Mouse (Mus musculus): ENCODE measurements around the gene Hist1h1c.

Gene Hist1h1c

DNA sequence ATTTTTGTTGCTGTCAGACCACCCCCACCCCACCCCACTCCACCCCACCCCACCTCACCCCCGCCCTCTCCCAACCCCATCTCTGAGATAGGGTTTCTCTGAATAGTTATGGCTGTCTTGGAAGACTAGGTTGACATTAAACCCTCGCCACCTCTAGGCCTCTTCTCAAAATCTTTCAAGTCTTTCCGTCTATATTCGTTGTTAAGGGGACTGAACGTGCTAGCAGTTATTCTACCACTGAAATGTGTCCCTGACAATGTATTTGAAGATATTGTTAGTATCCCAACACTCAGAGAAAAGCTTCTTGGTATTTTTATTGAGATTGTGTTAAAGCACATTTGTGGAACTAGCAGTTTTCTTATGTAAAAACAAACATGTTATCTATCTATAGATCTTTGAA lies 2.3 kb downstream of the Hist1h1c start:
- in situ Hi-C loops (cut with MboI; ENCODE audit: unreplicated experiment in 2 of 2) = loop anchor here (5.0 to 10.0 kb wide), 3 partner anchors 186 to 1704 kb away; partner anchors contain the start of genes Hist1h1d (in 2 of the 2), Hist1h4f (in 2 of the 2), Hist1h2ah (in 1 of the 2) and Hist1h2bk (in 1 of the 2)

DNA sequence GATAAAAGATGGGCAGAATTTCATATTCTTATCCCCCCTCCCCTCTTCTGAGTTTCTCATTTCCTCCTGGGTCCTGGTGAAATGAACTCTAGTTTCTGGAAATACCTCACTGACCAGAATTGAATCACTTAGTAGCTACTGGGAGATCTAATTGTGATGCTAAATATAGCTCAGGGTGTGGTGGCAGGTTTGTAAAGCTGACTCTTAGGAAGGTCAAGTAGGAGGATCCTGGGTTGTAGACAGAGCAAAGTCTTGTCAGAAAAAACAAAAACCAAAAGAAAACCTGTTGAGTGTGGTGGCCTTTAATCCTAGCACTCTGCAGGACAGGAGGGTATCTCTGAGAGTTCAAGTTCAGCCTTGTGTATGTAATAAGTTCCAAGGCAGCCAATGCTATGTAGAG lies 3.4 kb downstream of the Hist1h1c start:
- in situ Hi-C loops (cut with MboI; ENCODE audit: unreplicated experiment in 2 of 2) = loop anchor here (5.0 to 10.0 kb wide), 3 partner anchors 187 to 1705 kb away; partner anchors contain the start of genes Hist1h1d (in 2 of the 2), Hist1h4f (in 2 of the 2), Hist1h2ah (in 1 of the 2) and Hist1h2bk (in 1 of the 2)

DNA sequence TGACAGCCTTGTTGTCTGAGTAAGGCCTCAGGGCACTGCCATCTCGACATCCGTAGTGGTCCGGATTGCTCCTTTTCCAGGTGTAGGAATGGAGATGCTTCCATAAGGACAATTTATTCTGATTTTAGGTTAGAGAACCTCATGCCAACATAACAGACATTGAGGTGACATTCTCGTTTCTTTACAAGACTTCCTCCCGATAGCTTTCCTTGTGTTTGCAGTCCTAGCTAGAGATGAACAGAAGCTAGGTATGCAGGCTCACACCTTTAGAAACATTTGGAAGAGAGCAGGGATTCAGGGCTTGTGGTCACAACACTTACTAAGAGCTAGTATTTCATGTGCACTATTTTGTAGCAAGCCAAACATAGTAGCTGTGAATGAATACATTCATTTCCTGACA lies 4.6 kb downstream of the Hist1h1c start:
- in situ Hi-C loops (cut with MboI; ENCODE audit: unreplicated experiment in 2 of 2) = loop anchor here (5.0 to 10.0 kb wide), 3 partner anchors 188 to 1706 kb away; partner anchors contain the start of genes Hist1h1d (in 2 of the 2), Hist1h4f (in 2 of the 2), Hist1h2ah (in 1 of the 2) and Hist1h2bk (in 1 of the 2)

DNA sequence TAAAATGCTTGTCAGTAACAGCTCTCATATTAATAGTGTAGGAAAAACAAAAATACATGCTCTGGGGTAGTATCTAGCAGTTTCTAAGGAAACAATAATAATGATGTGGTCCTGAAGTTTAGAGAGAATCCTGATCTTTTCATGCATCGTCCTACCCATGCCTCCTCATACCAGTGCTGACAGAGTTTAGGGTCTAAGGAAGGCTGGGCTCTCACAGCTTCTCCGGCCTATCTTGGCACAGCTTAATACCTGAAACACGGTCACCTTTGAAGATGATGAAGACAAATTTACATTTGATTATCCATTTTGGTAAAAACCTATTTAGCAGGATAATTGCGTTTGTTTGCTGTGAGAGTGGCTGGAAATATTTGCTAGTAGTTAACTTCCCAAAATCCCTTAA lies 5.4 kb downstream of the Hist1h1c start:
- in situ Hi-C loops (cut with MboI; ENCODE audit: unreplicated experiment in 2 of 2) = loop anchor here (5.0 to 10.0 kb wide), 3 partner anchors 189 to 1707 kb away; partner anchors contain the start of genes Hist1h1d (in 2 of the 2), Hist1h4f (in 2 of the 2), Hist1h2ah (in 1 of the 2) and Hist1h2bk (in 1 of the 2)

DNA sequence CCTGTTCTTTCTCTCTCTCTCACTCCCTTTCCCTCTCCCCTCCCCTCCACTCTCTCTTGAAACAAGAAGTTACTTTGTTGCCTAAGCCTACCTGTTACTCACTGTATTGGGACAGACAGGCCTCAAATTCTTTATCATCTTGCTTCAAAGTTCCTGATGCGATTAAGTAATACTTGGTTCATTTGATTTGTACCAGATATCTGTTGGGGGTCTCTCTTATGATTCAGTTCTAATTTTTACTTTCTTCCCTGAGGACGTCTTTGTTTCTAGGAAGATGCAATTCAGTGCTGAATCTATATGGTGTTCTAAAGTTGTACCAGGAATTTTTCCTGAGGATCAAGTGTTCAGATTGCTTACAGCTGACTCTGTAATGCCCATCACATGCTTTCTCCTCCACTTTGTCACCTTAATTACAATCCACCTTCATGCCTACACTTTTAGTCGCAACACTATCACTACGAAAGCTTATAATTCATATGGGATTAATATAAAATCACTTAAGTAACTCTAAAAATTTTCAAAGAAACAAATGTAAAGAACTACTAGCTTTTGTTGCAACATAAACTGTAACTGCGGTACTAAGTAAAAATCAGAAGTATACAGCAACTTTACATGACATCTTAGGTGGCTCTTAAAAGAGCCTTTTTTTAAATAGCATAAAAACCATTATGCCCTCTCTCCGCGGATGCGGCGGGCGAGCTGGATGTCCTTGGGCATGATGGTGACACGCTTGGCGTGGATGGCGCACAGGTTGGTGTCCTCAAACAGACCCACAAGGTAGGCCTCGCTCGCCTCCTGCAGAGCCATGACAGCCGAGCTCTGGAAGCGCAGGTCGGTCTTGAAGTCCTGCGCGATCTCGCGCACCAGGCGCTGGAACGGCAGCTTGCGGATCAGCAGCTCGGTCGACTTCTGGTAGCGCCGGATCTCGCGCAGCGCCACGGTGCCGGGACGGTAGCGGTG lies 6.1 kb downstream of the Hist1h1c start:
- in situ Hi-C loops (cut with MboI; ENCODE audit: unreplicated experiment in 2 of 2) = loop anchor here (5.0 to 10.0 kb wide), 3 partner anchors 190 to 1707 kb away; partner anchors contain the start of genes Hist1h1d (in 2 of the 2), Hist1h4f (in 2 of the 2), Hist1h2ah (in 1 of the 2) and Hist1h2bk (in 1 of the 2)

DNA sequence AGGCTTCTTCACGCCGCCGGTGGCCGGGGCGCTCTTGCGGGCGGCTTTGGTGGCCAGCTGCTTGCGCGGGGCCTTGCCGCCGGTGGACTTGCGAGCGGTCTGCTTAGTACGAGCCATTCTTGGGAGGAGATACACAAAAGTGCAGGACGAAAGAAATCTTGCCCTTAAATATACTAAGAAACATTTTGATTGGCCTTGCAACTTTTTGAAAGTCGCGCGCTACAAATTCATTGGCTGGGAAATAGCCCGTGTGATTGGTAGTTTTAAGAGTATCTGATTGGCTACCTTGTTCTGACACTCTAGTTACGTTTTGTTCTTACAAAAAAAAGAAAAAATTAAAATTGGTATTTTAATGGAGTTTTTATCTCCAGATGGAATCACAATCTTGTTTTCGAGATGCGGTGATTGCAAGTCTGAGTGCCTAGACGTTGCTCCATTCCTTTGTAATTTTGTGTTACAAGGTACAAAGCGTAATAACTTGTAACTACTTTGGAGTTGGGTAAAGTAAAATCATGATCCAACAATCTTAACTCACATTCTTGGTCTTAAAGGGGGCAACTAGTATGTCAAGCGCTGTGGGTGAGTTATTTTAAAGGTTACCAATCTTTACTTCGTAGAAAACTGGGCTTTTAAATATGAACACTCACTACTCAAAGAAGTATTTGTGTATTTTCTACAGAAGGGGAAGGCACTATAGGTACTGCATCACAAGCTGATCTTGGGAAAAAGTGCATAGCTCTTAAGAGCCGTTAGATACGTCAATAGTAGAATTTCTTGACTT lies 7.0 kb downstream of the Hist1h1c start, which contains the start of gene Hist1h3c:
TSS of gene Hist1h3c (minus strand) at position 222 of the 781 bp plus-strand sequence.
- in situ Hi-C loops (cut with MboI; ENCODE audit: unreplicated experiment in 2 of 2) = loop anchor here in 1 of 2 experiments (10.0 kb wide), 1 partner anchor 191 kb away; the partner anchor contains the start of genes Hist1h1d and Hist1h4f

DNA sequence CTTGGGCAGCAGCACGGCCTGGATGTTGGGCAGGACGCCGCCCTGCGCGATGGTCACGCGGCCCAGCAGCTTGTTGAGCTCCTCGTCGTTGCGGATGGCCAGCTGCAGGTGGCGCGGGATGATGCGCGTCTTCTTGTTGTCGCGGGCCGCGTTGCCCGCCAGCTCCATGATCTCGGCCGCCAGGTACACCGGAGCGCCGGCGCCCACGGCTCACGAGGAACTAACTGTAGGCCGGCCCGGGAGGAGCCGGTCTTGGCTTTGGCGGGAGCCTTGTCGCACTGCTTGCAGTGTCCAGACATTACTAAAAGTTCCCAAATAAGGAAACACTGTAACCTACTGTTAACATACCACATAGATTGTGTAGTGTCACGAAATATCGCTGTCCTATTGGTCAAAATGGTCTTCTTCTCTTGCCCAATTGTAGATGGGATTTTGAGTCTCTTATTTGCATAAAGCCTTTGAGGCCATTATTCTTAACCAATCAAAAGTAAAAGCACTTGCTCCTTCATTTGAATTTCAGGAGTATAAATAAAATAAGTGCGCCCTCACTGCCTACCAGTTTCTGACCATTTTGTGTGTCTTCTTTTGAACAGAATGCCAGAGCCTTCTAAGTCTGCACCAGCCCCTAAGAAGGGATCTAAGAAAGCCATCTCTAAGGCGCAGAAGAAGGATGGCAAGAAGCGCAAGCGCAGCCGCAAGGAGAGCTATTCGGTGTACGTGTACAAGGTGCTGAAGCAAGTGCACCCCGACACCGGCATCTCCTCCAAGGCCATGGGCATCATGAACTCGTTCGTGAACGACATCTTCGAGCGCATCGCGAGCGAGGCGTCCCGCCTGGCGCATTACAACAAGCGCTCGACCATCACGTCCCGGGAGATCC lies 7.8 kb downstream of the Hist1h1c start, which contains the start of gene Hist1h2bb:
TSS of gene Hist1h2bb (plus strand) at position 534 of the 880 bp plus-strand sequence.
- in situ Hi-C loops (cut with MboI; ENCODE audit: unreplicated experiment in 2 of 2) = loop anchor here in 1 of 2 experiments (10.0 kb wide), 1 partner anchor 192 kb away; the partner anchor contains the start of genes Hist1h1d and Hist1h4f

DNA sequence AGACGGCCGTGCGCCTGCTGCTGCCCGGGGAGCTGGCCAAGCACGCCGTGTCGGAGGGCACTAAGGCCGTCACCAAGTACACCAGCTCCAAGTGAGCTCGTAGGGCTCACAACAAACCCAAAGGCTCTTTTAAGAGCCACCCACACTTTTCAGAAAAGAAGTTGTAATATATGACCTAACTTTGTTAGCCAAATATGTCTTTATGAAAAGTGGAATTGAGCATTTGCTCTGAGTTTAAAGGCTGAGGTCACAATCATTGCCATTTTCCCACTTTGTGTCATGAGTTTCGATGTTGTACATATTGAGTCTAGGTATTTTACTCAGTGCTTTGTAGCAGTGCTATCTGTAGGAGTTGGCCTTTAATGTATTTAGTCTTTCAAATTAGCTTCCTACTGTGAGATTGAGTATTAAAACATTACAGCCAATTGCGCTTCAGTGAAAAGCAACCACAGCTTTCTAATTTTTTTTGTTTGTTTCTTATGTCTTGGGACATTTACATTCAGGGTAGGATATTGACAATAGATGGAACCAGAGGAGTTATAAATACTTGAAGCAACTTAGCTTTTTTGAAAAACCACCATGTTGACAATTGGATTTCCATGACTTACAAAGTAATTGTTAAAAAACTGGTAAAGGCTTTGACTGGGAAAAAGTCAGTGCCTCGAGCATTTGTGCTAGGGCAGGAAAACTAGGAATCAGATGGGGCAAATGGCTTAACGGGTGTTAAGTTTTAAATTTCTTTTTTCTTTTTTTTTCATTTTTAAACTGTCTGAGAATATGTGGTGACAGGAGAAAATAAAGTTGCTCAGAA lies 8.7 kb downstream of the Hist1h1c start:
- in situ Hi-C loops (cut with MboI; ENCODE audit: unreplicated experiment in 2 of 2) = loop anchor here in 1 of 2 experiments (10.0 kb wide), 1 partner anchor 192 kb away; the partner anchor contains the start of genes Hist1h1d and Hist1h4f

DNA sequence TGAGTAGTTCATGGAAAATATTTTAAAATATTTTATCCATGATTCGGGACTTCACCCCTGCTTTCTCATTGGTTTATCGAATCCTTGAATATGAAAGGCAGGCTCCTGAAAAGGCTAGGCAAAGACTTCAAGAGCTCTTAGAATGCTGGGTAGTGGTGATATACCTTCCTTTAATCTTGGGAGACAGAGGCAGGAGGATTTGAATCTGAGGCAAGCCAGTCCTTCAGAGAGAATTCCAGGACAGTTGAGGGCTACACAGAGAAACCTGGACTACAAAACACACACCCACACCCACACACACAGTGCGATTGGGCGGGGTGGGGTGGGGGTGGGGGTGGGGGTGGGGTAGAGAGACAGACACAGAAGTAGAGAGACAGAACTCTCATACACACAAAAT lies 9.3 kb downstream of the Hist1h1c start:
- in situ Hi-C loops (cut with MboI; ENCODE audit: unreplicated experiment in 2 of 2) = loop anchor here in 1 of 2 experiments (10.0 kb wide), 1 partner anchor 193 kb away; the partner anchor contains the start of genes Hist1h1d and Hist1h4f

DNA sequence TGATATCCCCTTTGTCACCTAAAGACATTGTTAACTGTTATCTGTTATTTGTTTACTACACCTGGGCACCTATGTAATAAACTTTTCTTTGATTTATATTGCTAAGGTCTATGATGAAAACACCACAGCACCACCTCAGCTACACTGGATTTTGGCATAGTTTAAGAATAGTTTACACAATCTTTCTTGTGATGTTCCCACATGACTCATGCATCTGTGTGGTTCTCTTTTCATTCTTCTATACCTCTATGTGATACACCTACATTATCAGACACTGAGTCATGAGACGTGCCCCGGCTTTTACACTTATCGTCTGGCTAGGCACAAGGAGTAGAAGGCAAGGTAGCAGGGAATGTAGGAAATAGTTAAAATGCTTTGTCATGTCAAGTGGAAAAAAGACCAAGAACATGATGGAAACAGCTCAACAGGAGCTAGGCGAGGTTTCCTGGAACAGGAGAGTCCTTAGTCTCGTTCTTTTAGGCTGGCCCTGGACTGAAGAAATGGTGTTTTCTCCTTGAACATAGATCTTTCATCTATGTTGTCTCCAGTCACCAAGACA lies 11.0 kb downstream of the Hist1h1c start:
- in situ Hi-C loops (cut with MboI; ENCODE audit: unreplicated experiment in 2 of 2) = loop anchor here in 1 of 2 experiments (10.0 to 25.0 kb wide), 3 partner anchors 195 to 1962 kb away; partner anchors contain the start of genes Hist1h1b, Hist1h1d, Hist1h2ag and Hist1h2ah

DNA sequence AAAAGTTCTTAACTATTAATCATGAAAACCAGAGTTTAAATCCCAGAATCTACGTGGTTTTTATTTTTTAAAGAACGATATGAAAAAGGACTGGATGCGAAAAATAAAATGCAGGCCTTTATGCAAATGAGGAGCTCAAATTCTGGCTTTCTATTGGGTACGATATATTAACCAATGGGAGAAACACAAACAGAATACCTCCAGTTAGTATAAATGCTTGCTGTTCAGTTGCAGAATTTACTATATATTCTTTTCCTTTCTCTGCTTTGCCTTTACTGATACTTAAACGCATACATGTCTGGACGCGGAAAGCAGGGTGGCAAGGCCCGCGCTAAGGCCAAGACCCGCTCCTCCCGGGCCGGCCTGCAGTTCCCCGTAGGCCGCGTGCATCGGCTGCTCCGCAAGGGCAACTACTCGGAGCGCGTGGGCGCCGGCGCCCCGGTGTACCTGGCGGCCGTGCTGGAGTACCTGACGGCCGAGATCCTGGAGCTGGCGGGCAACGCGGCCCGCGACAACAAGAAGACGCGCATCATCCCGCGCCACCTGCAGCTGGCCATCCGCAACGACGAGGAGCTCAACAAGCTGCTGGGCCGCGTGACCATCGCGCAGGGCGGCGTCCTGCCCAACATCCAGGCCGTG lies 12.3 kb downstream of the Hist1h1c start, which contains the start of gene Hist1h2ab:
TSS of gene Hist1h2ab (plus strand) at position 288 of the 639 bp plus-strand sequence.
- in situ Hi-C loops (cut with MboI; ENCODE audit: unreplicated experiment in 2 of 2) = loop anchor here in 1 of 2 experiments (25.0 kb wide), 2 partner anchors 1714 to 1964 kb away; partner anchors contain the start of genes Hist1h1b, Hist1h2ag, Hist1h2ah and Hist1h2an

DNA sequence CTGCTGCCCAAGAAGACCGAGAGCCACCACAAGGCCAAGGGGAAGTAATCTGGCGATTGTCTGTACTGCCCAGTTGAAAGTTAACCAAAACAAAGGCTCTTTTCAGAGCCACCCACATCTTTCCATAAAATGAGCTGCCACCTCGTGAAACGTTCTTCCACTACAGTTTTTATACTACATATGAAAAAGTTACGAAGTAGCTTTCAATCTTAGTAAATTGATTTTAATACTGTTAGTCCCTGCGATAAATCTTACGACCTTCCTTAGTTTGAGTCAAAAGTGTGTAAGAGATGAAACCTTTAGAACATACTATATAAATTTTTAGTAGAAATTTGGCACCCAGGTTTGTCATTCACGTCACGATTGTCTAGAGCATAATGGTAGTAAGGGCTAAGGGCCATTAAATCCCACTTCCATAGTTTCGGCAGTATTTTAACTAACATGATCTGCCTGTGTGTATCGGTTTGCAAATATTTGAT lies 12.9 kb downstream of the Hist1h1c start:
- in situ Hi-C loops (cut with MboI; ENCODE audit: unreplicated experiment in 2 of 2) = loop anchor here in 1 of 2 experiments (25.0 kb wide), 2 partner anchors 1714 to 1964 kb away; partner anchors contain the start of genes Hist1h1b, Hist1h2ag, Hist1h2ah and Hist1h2an

DNA sequence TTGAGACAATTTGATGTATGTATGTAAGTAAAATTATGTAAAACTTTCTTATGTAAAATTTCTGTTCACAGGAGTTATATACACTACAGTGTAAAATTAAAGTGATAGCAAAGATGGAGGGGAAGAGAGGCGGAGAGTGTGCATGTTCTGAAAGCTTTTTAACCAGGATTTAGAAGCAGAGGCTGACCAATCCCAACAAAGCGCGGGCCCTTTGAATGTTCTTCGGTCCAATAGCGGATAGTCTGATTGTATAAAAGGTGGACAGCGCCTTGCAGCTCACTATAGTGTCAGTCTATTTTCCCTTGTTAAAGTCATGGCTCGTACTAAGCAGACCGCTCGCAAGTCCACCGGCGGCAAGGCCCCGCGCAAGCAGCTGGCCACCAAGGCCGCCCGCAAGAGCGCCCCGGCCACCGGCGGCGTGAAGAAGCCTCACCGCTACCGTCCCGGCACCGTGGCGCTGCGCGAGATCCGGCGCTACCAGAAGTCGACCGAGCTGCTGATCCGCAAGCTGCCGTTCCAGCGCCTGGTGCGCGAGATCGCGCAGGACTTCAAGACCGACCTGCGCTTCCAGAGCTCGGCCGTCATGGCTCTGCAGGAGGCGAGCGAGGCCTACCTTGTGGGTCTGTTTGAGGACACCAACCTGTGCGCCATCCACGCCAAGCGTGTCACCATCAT lies 13.6 kb downstream of the Hist1h1c start, which contains the start of gene Hist1h3b:
TSS of gene Hist1h3b (plus strand) at position 201 of the 675 bp plus-strand sequence.
- in situ Hi-C loops (cut with MboI; ENCODE audit: unreplicated experiment in 2 of 2) = loop anchor here in 1 of 2 experiments (25.0 kb wide), 2 partner anchors 1715 to 1965 kb away; partner anchors contain the start of genes Hist1h1b, Hist1h2ag, Hist1h2ah and Hist1h2an

DNA sequence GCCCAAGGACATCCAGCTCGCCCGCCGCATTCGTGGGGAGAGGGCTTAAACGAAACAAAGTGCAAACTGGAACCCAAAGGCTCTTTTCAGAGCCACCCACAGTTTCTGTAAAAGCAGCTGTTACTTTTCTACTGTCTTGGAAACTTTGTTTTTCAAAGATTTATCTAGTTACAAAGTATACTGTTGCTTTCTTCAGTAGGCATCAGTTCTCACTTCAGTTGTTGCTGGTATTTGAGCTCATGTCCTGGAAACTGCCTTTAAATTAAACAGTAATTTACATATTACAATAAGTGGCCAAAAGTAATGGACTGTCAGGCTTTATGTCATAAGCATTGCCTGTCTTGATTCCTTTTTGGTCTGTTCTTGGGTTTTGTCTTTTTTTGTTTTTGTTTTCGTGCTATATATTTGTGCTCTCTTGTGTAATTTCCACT lies 14.1 kb downstream of the Hist1h1c start:
- in situ Hi-C loops (cut with MboI; ENCODE audit: unreplicated experiment in 2 of 2) = loop anchor here in 1 of 2 experiments (25.0 kb wide), 2 partner anchors 1715 to 1965 kb away; partner anchors contain the start of genes Hist1h1b, Hist1h2ag, Hist1h2ah and Hist1h2an
